ENCODE assay signal across 9 mouse cellular contexts in the genomic region with DNA sequence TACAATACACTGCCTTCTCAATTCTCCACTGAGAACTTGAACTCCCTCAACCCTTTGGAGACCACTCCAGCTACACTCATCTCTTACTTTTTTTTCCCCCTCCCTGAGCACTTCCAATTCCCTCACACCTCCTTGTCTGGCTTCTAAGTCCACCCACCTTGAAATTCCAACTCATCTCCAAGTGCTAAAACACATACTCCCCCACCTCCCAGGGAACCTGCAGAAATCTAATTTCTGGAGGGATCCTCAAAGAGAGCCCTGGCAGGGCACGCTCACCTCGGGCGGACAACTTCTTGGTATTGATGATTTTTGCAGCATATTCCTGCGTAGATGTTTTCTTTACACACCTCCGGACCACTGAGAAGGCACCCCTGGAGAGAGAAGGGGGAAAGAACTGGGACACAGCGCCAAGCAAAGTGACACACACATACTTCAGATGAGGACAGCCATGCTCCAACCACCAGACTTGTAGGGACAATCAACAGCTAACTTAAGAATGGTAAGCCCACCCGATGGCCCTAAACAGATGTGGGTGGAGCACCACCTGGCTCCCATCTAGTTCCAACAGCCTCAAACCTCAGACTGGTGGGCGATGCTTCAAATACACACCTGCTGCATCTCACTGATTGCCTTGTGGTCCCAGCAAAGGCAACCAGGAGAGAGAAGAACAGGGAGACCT. TPM values are rescaled to one million over a fixed set of nuclear protein-coding genes. Genes with fewer than 3 reads are reported as not detected.
DNase-seq lines count a peak whose midpoint lies in the region; ATAC-seq and TF ChIP-seq lines count a peak whose summit lies in the region.
"Had no signal": no experiment of that assay in that cellular context is flagged by ENCODE, and none has a peak within 500 bp of the region (broad histone marks: within the 10 kb centered on the region; RNA-seq: fewer than 3 reads in every experiment).

No protein-coding gene starts in this region.

- H3K36me3 ChIP-seq in kidney, embryonic 16.5 days (ENCODE audit: insufficient read depth, low read length): peaks cover 29% of the 10 kb centered on the region
- peaks cover 20% of the 10 kb centered on the region for H3K36me3 ChIP-seq in forebrain, postnatal 0 days (ENCODE audit: insufficient read depth)
- peaks cover 6% of the 10 kb centered on the region; the same call in 1 of the 2 replicates for H3K36me3 ChIP-seq in midbrain, embryonic 11.5 days (ENCODE audit: control insufficient read depth, insufficient read depth, low read length)

- 69% methylated on average over 8 of the region's 8 CpGs for WGBS in kidney, embryonic 16.5 days
- WGBS in forebrain, postnatal 0 days: 69% methylated on average over 8 of the region's 8 CpGs
- WGBS in midbrain, embryonic 11.5 days: 78% methylated on average over 8 of the region's 8 CpGs

- H3K4me3 ChIP-seq in kidney, embryonic 16.5 days (ENCODE audit: low read length): peak overlapping the region; percentile 84
- H3K4me3 ChIP-seq in bone marrow macrophage, adult 2 months (ENCODE audit: insufficient read depth, low read length): peak overlapping the region; percentile 88
- peak overlapping the region; percentile 85 for H3K4me3 ChIP-seq in forebrain, postnatal 0 days (ENCODE audit: low read depth, low read length)
- peak overlapping the region; percentile 91 for H3K4me3 ChIP-seq in midbrain, embryonic 11.5 days (ENCODE audit: low read depth, low read length)

- H3K9ac ChIP-seq in kidney, embryonic 16.5 days (replicated peaks; ENCODE audit: low read length): peak overlapping the region; percentile 84
- H3K9ac ChIP-seq in forebrain, postnatal 0 days: peak overlapping the region; percentile 76
- H3K9ac ChIP-seq in midbrain, embryonic 11.5 days (ENCODE audit: low read length): peak overlapping the region; percentile 83; the same call in 1 of the 2 replicates

- no peaks in the 10 kb centered on the region for H3K27me3 ChIP-seq in kidney, embryonic 16.5 days (ENCODE audit: insufficient read depth, low read length)
- no peaks in the 10 kb centered on the region for H3K27me3 ChIP-seq in forebrain, postnatal 0 days (ENCODE audit: insufficient read depth, low read length)
- no peaks in the 10 kb centered on the region for H3K27me3 ChIP-seq in midbrain, embryonic 11.5 days (ENCODE audit: control insufficient read depth, insufficient read depth, low read length)

- DNase-seq in kidney, postnatal 14 days: no peak
- DNase-seq in forebrain, postnatal 0 days: no peak
- DNase-seq in midbrain, embryonic 11.5 days (ENCODE audit: low spot score, missing footprints): no peak
- DNase-seq in cerebellum, adult 8-10 months: no peak
- no peak for DNase-seq in lung, postnatal 4 days
- DNase-seq: kidney, adult 8-10 months had no signal

- ATAC-seq in kidney, embryonic 16.5 days (ENCODE audit: low FRiP score, low TSS enrichment): no peak
- ATAC-seq in forebrain, postnatal 0 days: no peak
- ATAC-seq in midbrain, embryonic 11.5 days (ENCODE audit: low FRiP score): no peak
- ATAC-seq in inflammation-experienced regulatory T-cells, adult 6 months: no peak

- no peak overlapping the region for H3K27ac ChIP-seq in kidney, embryonic 16.5 days (ENCODE audit: low read length)
- no peak overlapping the region for H3K27ac ChIP-seq in bone marrow macrophage, adult 2 months (ENCODE audit: insufficient read depth, low read depth, low read length)
- no peak overlapping the region for H3K27ac ChIP-seq in forebrain, postnatal 0 days (ENCODE audit: low read depth, low read length)
- H3K27ac ChIP-seq in midbrain, embryonic 11.5 days (ENCODE audit: low read depth, low read length): no peak overlapping the region

- TF ChIP-seq CTCF in bone marrow macrophage, adult 2 months (IDR thresholded peaks at IDR 0.05; ENCODE audit: low read depth, low read length): no peak
- no peak for TF ChIP-seq CTCF in forebrain, postnatal 0 days (IDR thresholded peaks at IDR 0.05; ENCODE audit: low read depth)

- peak overlapping the region; percentile 98 for H3K4me2 ChIP-seq in kidney, embryonic 16.5 days (replicated peaks; ENCODE audit: low read depth, low read length)
- H3K4me2 ChIP-seq in forebrain, postnatal 0 days (ENCODE audit: low read depth): peak overlapping the region; percentile 83
- peak overlapping the region; percentile 82 for H3K4me2 ChIP-seq in midbrain, embryonic 11.5 days

- H3K4me1 ChIP-seq in kidney, embryonic 16.5 days (ENCODE audit: insufficient read depth, low read length): peaks cover 29% of the 10 kb centered on the region
- peaks cover 17% of the 10 kb centered on the region for H3K4me1 ChIP-seq in bone marrow macrophage, adult 2 months (ENCODE audit: control insufficient read depth, insufficient read depth, low read length)
- H3K4me1 ChIP-seq in forebrain, postnatal 0 days (ENCODE audit: insufficient read depth): peaks cover 13% of the 10 kb centered on the region; the same call in 1 of the 2 replicates
- peaks cover 18% of the 10 kb centered on the region for H3K4me1 ChIP-seq in midbrain, embryonic 11.5 days (ENCODE audit: control insufficient read depth, insufficient read depth, low read length)

- H3K9me3 ChIP-seq in kidney, embryonic 16.5 days (ENCODE audit: low read length): no peaks in the 10 kb centered on the region
- no peaks in the 10 kb centered on the region for H3K9me3 ChIP-seq in forebrain, postnatal 0 days (ENCODE audit: low read length)
- H3K9me3 ChIP-seq in midbrain, embryonic 11.5 days (ENCODE audit: control insufficient read depth, low read length): no peaks in the 10 kb centered on the region

- TF ChIP-seq POLR2A in bone marrow macrophage, adult 2 months (IDR thresholded peaks at IDR 0.05; ENCODE audit: borderline replicate concordance, low read depth, low read length): no peak

RNA-seq across cellular contexts. Expression of gene Camk2g, which starts 1.5 kb away (rescaled TPM):
- 41.7 and 46.0 TPM in 2 replicates for polyA plus RNA-seq in kidney, embryonic 16.5 days (2015; fragmentation: Nextera tagmentation; extraction: Ambion mirVana)
- 18.2 and 24.6 TPM in 2 replicates for polyA plus RNA-seq in bone marrow macrophage, adult 2 months (2012; ENCODE audit: insufficient read depth, insufficient read length, missing spikeins)
- 137 and 145 TPM in 2 replicates for total RNA-seq in forebrain, postnatal 0 days (2014; rRNA removed)
- polyA plus RNA-seq in forebrain, postnatal 0 days (2015; fragmentation: Nextera tagmentation; extraction: Ambion mirVana): 165 and 231 TPM in 2 replicates
- 35.9 and 39.5 TPM in 2 replicates for polyA plus RNA-seq in midbrain, embryonic 11.5 days (2014; fragmentation: Nextera tagmentation; extraction: Ambion mirVana)
- polyA plus RNA-seq in inflammation-experienced regulatory T-cells, adult 6 months (2017; shearing (Covaris generic)): 10 to 100 TPM; 30.7 to 50.9 (median 31.6) TPM

RNA-seq across cellular contexts. Expression of gene Plau, which starts 44.1 kb away (rescaled TPM):
- 21.7 and 21.8 TPM in 2 replicates for polyA plus RNA-seq in kidney, embryonic 16.5 days (2015; fragmentation: Nextera tagmentation; extraction: Ambion mirVana)
- 16.7 and 18.6 TPM in 2 replicates for polyA plus RNA-seq in bone marrow macrophage, adult 2 months (2012; ENCODE audit: insufficient read depth, insufficient read length, missing spikeins)
- total RNA-seq in forebrain, postnatal 0 days (2014; rRNA removed): 0.62 and 1.1 TPM in 2 replicates
- polyA plus RNA-seq in forebrain, postnatal 0 days (2015; fragmentation: Nextera tagmentation; extraction: Ambion mirVana): 0.23 and 0.44 TPM in 2 replicates
- polyA plus RNA-seq in midbrain, embryonic 11.5 days (2014; fragmentation: Nextera tagmentation; extraction: Ambion mirVana): 0.22 and 0.40 TPM in 2 replicates
- polyA plus RNA-seq in inflammation-experienced regulatory T-cells, adult 6 months (2017; shearing (Covaris generic)): under 1 TPM in 1 of 3 experiments, not detected in 2; 0.41 TPM

RNA-seq across cellular contexts. Expression of gene Ndst2, which starts 58.0 kb away (rescaled TPM):
- polyA plus RNA-seq in kidney, embryonic 16.5 days (2015; fragmentation: Nextera tagmentation; extraction: Ambion mirVana): 31.6 and 33.5 TPM in 2 replicates
- 60.1 and 63.9 TPM in 2 replicates for polyA plus RNA-seq in bone marrow macrophage, adult 2 months (2012; ENCODE audit: insufficient read depth, insufficient read length, missing spikeins)
- total RNA-seq in forebrain, postnatal 0 days (2014; rRNA removed): 16.3 and 25.0 TPM in 2 replicates
- polyA plus RNA-seq in forebrain, postnatal 0 days (2015; fragmentation: Nextera tagmentation; extraction: Ambion mirVana): 6.7 and 11.2 TPM in 2 replicates
- polyA plus RNA-seq in midbrain, embryonic 11.5 days (2014; fragmentation: Nextera tagmentation; extraction: Ambion mirVana): 22.0 and 23.0 TPM in 2 replicates
- polyA plus RNA-seq in inflammation-experienced regulatory T-cells, adult 6 months (2017; shearing (Covaris generic)): 10 to 100 TPM in 2 of 3 experiments, 1 to 10 TPM in 1; 7.4 to 14.6 (median 12.3) TPM

Comparison
In these comparisons a context has a peak if more than half of its experiments do, and no peak if none do; other contexts are left out.
1. RNA of gene Plau, which starts 44.1 kb away (polyA plus RNA-seq): 21.7 to 21.8 TPM in kidney, embryonic 16.5 days and 16.7 to 18.6 TPM in bone marrow macrophage, adult 2 months; 0.23 to 0.44 TPM in forebrain, postnatal 0 days, 0.22 to 0.40 TPM in midbrain, embryonic 11.5 days and 0.41 TPM in inflammation-experienced regulatory T-cells, adult 6 months; every median in the first group is over 10 times any median in the second.
2. Peak in every context shown above with its lines, with median percentiles within 50 percentile points of each other: H3K4me2 ChIP-seq, H3K4me3 ChIP-seq and H3K9ac ChIP-seq.